35 mouse cellular contexts compared by ENCODE assay signal in the genomic region with DNA sequence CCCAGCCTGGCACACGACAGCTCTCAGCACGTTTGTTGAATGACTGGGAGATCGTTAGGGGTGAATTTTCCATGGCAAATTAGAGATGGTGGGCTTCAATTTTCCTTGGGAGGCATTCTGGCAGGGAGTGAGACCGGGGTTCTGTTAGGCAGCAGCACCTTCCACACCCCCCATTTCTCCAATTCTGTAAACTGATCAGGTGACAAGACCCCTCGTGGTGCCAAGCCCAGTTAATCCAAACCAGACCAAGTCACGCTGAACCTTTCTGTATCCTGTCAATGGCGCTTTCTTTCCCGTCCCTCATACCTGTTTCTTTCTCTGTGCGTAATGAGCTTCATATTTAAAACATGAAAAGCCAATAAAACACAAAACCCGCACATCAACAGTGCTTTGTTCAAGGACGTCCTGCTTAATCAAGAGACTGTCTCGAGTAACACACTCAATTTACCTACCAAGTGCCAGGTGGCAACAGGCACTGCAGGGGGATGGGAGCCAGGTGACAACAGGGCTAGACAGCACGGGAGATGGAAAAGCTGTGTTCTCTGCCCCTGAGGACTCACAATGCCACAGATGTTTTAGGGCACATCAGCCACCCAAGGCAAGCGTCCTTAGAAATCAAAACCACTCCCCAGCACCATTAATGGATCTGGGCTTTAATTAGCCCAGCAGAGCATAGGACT. TPM values are rescaled to one million over a fixed set of nuclear protein-coding genes. Genes with fewer than 3 reads are reported as not detected.
DNase-seq lines count a peak whose midpoint lies in the region; ATAC-seq and TF ChIP-seq lines count a peak whose summit lies in the region.
"Had no signal": no experiment of that assay in that cellular context is flagged by ENCODE, and none has a peak within 500 bp of the region (broad histone marks: within the 10 kb centered on the region; RNA-seq: fewer than 3 reads in every experiment).

No protein-coding gene starts in this region.

- no peak overlapping the region for H3K4me2 ChIP-seq in hindbrain, embryonic 12.5 days (replicated peaks)
- H3K4me2 ChIP-seq in hindbrain, postnatal 0 days (ENCODE audit: low read depth, low read length): no peak overlapping the region
- H3K4me2 ChIP-seq in midbrain, embryonic 15.5 days: no peak overlapping the region
- H3K4me2 ChIP-seq in midbrain, embryonic 11.5 days: no peak overlapping the region
- H3K4me2 ChIP-seq in limb, embryonic 15.5 days: no peak overlapping the region
- no peak overlapping the region for H3K4me2 ChIP-seq in kidney, embryonic 15.5 days
- H3K4me2 ChIP-seq: embryonic facial prominence, embryonic 12.5 days; forebrain, embryonic 12.5 days; liver, embryonic 12.5 days had no signal

- no peak for ATAC-seq in hindbrain, embryonic 12.5 days (ENCODE audit: low FRiP score)
- no peak for ATAC-seq in hindbrain, postnatal 0 days
- ATAC-seq in midbrain, embryonic 15.5 days (replicated peaks): no peak; the same call in 1 of the 2 replicates
- ATAC-seq in midbrain, embryonic 11.5 days (ENCODE audit: low FRiP score): no peak
- ATAC-seq in limb, embryonic 15.5 days (ENCODE audit: insufficient number of reproducible peaks, low FRiP score, low TSS enrichment, low read depth): no peak
- ATAC-seq in kidney, embryonic 15.5 days (replicated peaks; ENCODE audit: low FRiP score): no peak
- ATAC-seq: forebrain, postnatal 0 days; intestine, postnatal 0 days; liver, embryonic 12.5 days; liver, postnatal 0 days; midbrain, embryonic 16.5 days; Patski had no signal

- no peak overlapping the region for H3K9ac ChIP-seq in hindbrain, embryonic 12.5 days
- no peak overlapping the region for H3K9ac ChIP-seq in hindbrain, postnatal 0 days (replicated peaks; ENCODE audit: low read length)
- no peak overlapping the region for H3K9ac ChIP-seq in midbrain, embryonic 15.5 days
- no peak overlapping the region for H3K9ac ChIP-seq in midbrain, embryonic 11.5 days (ENCODE audit: low read length)
- no peak overlapping the region for H3K9ac ChIP-seq in limb, embryonic 15.5 days
- H3K9ac ChIP-seq in kidney, embryonic 15.5 days: no peak overlapping the region
- H3K9ac ChIP-seq: embryonic facial prominence, embryonic 12.5 days; forebrain, embryonic 12.5 days; forebrain, postnatal 0 days; liver, embryonic 12.5 days; liver, postnatal 0 days had no signal

- peak overlapping the region; percentile 64 for H3K27ac ChIP-seq in hindbrain, embryonic 12.5 days
- no peak overlapping the region for H3K27ac ChIP-seq in hindbrain, postnatal 0 days
- H3K27ac ChIP-seq in midbrain, embryonic 15.5 days: peak overlapping the region; percentile 42; the same call in 1 of the 2 replicates
- H3K27ac ChIP-seq in midbrain, embryonic 11.5 days (ENCODE audit: low read depth, low read length): no peak overlapping the region
- peak overlapping the region; percentile 58 for H3K27ac ChIP-seq in limb, embryonic 10.5 days
- 0 out of 2 replicates have a peak overlapping the region, but pooled peaks have one; percentile 24 for H3K27ac ChIP-seq in limb, embryonic 15.5 days
- no peak overlapping the region for H3K27ac ChIP-seq in kidney, embryonic 15.5 days
- H3K27ac ChIP-seq: embryonic facial prominence, embryonic 12.5 days; forebrain, embryonic 12.5 days; layer of hippocampus, adult 2 months; left cerebral cortex, adult 2 months; liver, embryonic 12.5 days had no signal

- H3K36me3 ChIP-seq in hindbrain, embryonic 12.5 days: no peaks in the 10 kb centered on the region
- no peaks in the 10 kb centered on the region for H3K36me3 ChIP-seq in hindbrain, postnatal 0 days (ENCODE audit: insufficient read depth, low read length)
- no peaks in the 10 kb centered on the region for H3K36me3 ChIP-seq in midbrain, embryonic 15.5 days (replicated peaks)
- no peaks in the 10 kb centered on the region for H3K36me3 ChIP-seq in midbrain, embryonic 11.5 days (ENCODE audit: control insufficient read depth, insufficient read depth, low read length)
- no peaks in the 10 kb centered on the region for H3K36me3 ChIP-seq in limb, embryonic 10.5 days
- H3K36me3 ChIP-seq in limb, embryonic 15.5 days: no peaks in the 10 kb centered on the region
- H3K36me3 ChIP-seq in kidney, embryonic 15.5 days: no peaks in the 10 kb centered on the region
- H3K36me3 ChIP-seq: embryonic facial prominence, embryonic 12.5 days; forebrain, embryonic 12.5 days; liver, embryonic 12.5 days had no signal

- DNase-seq in hindbrain, postnatal 0 days (ENCODE audit: low spot score): no peak
- no peak for DNase-seq in midbrain, embryonic 11.5 days (ENCODE audit: low spot score, missing footprints)
- peak; percentile 48 for DNase-seq in limb, embryonic 10.5 days (ENCODE audit: low spot score)
- no peak for DNase-seq in kidney, adult 11 months
- DNase-seq: adrenal gland, postnatal 10 days; cerebellum, adult 8-10 months; cerebellum, postnatal 25 days; forebrain, postnatal 0 days; gastrocnemius, postnatal 10 days; kidney, postnatal 25 days; liver, postnatal 0 days; lung, postnatal 36 days; right cerebral cortex, adult 18-20 months; spleen, adult 18-20 months; thymus, adult 18-20 months; thymus, postnatal 25 days had no signal

- no peaks in the 10 kb centered on the region for H3K9me3 ChIP-seq in hindbrain, embryonic 12.5 days (replicated peaks)
- no peaks in the 10 kb centered on the region for H3K9me3 ChIP-seq in hindbrain, postnatal 0 days (ENCODE audit: low read length)
- no peaks in the 10 kb centered on the region for H3K9me3 ChIP-seq in midbrain, embryonic 15.5 days
- no peaks in the 10 kb centered on the region for H3K9me3 ChIP-seq in midbrain, embryonic 11.5 days (ENCODE audit: control insufficient read depth, low read length)
- no peaks in the 10 kb centered on the region for H3K9me3 ChIP-seq in limb, embryonic 10.5 days (replicated peaks)
- no peaks in the 10 kb centered on the region for H3K9me3 ChIP-seq in limb, embryonic 15.5 days
- H3K9me3 ChIP-seq in kidney, embryonic 15.5 days (replicated peaks): no peaks in the 10 kb centered on the region
- H3K9me3 ChIP-seq: embryonic facial prominence, embryonic 12.5 days; forebrain, embryonic 12.5 days; liver, embryonic 12.5 days had no signal

- WGBS in hindbrain, embryonic 12.5 days: 50% methylated on average over 14 of the region's 14 CpGs
- 42% methylated on average over 14 of the region's 14 CpGs for WGBS in hindbrain, postnatal 0 days
- WGBS in midbrain, embryonic 15.5 days: 48% methylated on average over 14 of the region's 14 CpGs
- WGBS in midbrain, embryonic 11.5 days: 74% methylated on average over 14 of the region's 14 CpGs
- 38% methylated on average over 14 of the region's 14 CpGs for WGBS in limb, embryonic 10.5 days
- 25% methylated on average over 14 of the region's 14 CpGs for WGBS in limb, embryonic 15.5 days
- 64% methylated on average over 14 of the region's 14 CpGs for WGBS in kidney, embryonic 15.5 days

- peaks cover 15% of the 10 kb centered on the region for H3K4me1 ChIP-seq in hindbrain, embryonic 12.5 days
- no peaks in the 10 kb centered on the region for H3K4me1 ChIP-seq in hindbrain, postnatal 0 days (ENCODE audit: insufficient read depth, low read length)
- H3K4me1 ChIP-seq in midbrain, embryonic 15.5 days: peaks cover 16% of the 10 kb centered on the region
- H3K4me1 ChIP-seq in midbrain, embryonic 11.5 days (ENCODE audit: control insufficient read depth, insufficient read depth, low read length): no peaks in the 10 kb centered on the region
- H3K4me1 ChIP-seq in limb, embryonic 10.5 days: peaks cover 46% of the 10 kb centered on the region
- H3K4me1 ChIP-seq in limb, embryonic 15.5 days: peaks cover 18% of the 10 kb centered on the region
- no peaks in the 10 kb centered on the region for H3K4me1 ChIP-seq in kidney, embryonic 15.5 days
- H3K4me1 ChIP-seq: liver, embryonic 12.5 days had no signal

- H3K4me3 ChIP-seq in hindbrain, embryonic 12.5 days: no peak overlapping the region
- H3K4me3 ChIP-seq in hindbrain, postnatal 0 days (ENCODE audit: low read length): no peak overlapping the region
- H3K4me3 ChIP-seq in midbrain, embryonic 15.5 days: no peak overlapping the region
- no peak overlapping the region for H3K4me3 ChIP-seq in midbrain, embryonic 11.5 days (ENCODE audit: low read depth, low read length)
- 0 out of 2 replicates have a peak overlapping the region, but pooled peaks have one; percentile 2 for H3K4me3 ChIP-seq in limb, embryonic 10.5 days
- H3K4me3 ChIP-seq in limb, embryonic 15.5 days: no peak overlapping the region
- H3K4me3 ChIP-seq in kidney, embryonic 15.5 days (replicated peaks): no peak overlapping the region
- H3K4me3 ChIP-seq: embryonic facial prominence, embryonic 12.5 days; erythroblast, embryonic 14.5 days; forebrain, embryonic 12.5 days; layer of hippocampus, adult 2 months; left cerebral cortex, adult 2 months; liver, embryonic 12.5 days; myocyte had no signal

- no peak for TF ChIP-seq CTCF in hindbrain, postnatal 0 days (IDR thresholded peaks at IDR 0.05; ENCODE audit: low read depth)

- no peaks in the 10 kb centered on the region for H3K27me3 ChIP-seq in hindbrain, embryonic 12.5 days
- no peaks in the 10 kb centered on the region for H3K27me3 ChIP-seq in hindbrain, postnatal 0 days (ENCODE audit: insufficient read depth, low read length)
- H3K27me3 ChIP-seq in midbrain, embryonic 15.5 days (replicated peaks): no peaks in the 10 kb centered on the region
- no peaks in the 10 kb centered on the region for H3K27me3 ChIP-seq in midbrain, embryonic 11.5 days (ENCODE audit: control insufficient read depth, insufficient read depth, low read length)
- H3K27me3 ChIP-seq in limb, embryonic 10.5 days (ENCODE audit: low read depth, poor library complexity, severe bottlenecking): no peaks in the 10 kb centered on the region; the same call in 1 of the 2 replicates
- no peaks in the 10 kb centered on the region for H3K27me3 ChIP-seq in limb, embryonic 15.5 days
- H3K27me3 ChIP-seq in kidney, embryonic 15.5 days: peaks cover 7% of the 10 kb centered on the region; the same call in 1 of the 2 replicates
- H3K27me3 ChIP-seq: embryonic facial prominence, embryonic 12.5 days; forebrain, embryonic 12.5 days; liver, embryonic 12.5 days had no signal

RNA-seq across cellular contexts. Expression of a gene that starts 19.2 kb away (rescaled TPM):
- polyA plus RNA-seq in hindbrain, embryonic 12.5 days (2016; fragmentation: Nextera tagmentation; extraction: Ambion mirVana): 2.9 and 3.3 TPM in 2 replicates
- 2.0 and 2.9 TPM in 2 replicates for total RNA-seq in hindbrain, postnatal 0 days (2014; rRNA removed)
- polyA plus RNA-seq in hindbrain, postnatal 0 days (2015; fragmentation: Nextera tagmentation; extraction: Ambion mirVana): 1.2 and 1.3 TPM in 2 replicates
- 1.7 and 2.2 TPM in 2 replicates for polyA plus RNA-seq in midbrain, embryonic 15.5 days (2015; fragmentation: Nextera tagmentation; extraction: Ambion mirVana)
- 3.1 TPM in 2 replicates for polyA plus RNA-seq in midbrain, embryonic 11.5 days (2014; fragmentation: Nextera tagmentation; extraction: Ambion mirVana)
- 0.05 and 0.08 TPM in 2 replicates for polyA plus RNA-seq in limb, embryonic 10.5 days (2016; fragmentation: Nextera tagmentation; extraction: Ambion mirVana)
- polyA plus RNA-seq in limb, embryonic 15.5 days (2015; fragmentation: Nextera tagmentation; extraction: Ambion mirVana): 0.12 and 0.27 TPM in 2 replicates
- 0.08 and 0.10 TPM in 2 replicates for polyA plus RNA-seq in kidney, embryonic 15.5 days (2015; fragmentation: Nextera tagmentation; extraction: Ambion mirVana)
- total RNA-seq: adrenal gland, postnatal 10 days; gastrocnemius, postnatal 10 days; heart, postnatal 25 days; megakaryocyte, adult 5-6 weeks; neutrophil, adult 5-6 weeks had no signal
- polyA plus RNA-seq: embryonic facial prominence, embryonic 12.5 days; erythroblast, embryonic 14.5 days; intestine, postnatal 0 days; liver, embryonic 12.5 days; liver, postnatal 0 days; lung, embryonic 16.5 days; myocyte; Patski; stomach, embryonic 16.5 days had no signal

Comparison
In these comparisons a context has a peak if more than half of its experiments do, and no peak if none do; other contexts are left out.
1. H3K27ac ChIP-seq: peak in hindbrain, embryonic 12.5 days (single experiment), midbrain, embryonic 15.5 days (single experiment), limb, embryonic 10.5 days (single experiment) and limb, embryonic 15.5 days (single experiment); none in hindbrain, postnatal 0 days (single experiment), midbrain, embryonic 11.5 days (single experiment) and kidney, embryonic 15.5 days (single experiment).